Mouse (Mus musculus) embryonic fibroblast, embryonic 13.5 days (primary cell): Measurements from ENCODE around the gene Zc3h12c.

Source experiments
- CTCF ChIP-seq: IDR thresholded peaks from 2 replicates; pipeline ENCODE4 v1.5.1; 2011; ENCODE audit warnings: mild to moderate bottlenecking, control low read depth, low read length, moderate library complexity, borderline replicate concordance; ENCODE audit not compliant: insufficient read depth
- POLR2A ChIP-seq: IDR thresholded peaks from 2 replicates; pipeline ENCODE4 v1.6.1; 2011; ENCODE audit warnings: low read depth, mild to moderate bottlenecking, control low read depth, low read length, moderate library complexity

DNA sequence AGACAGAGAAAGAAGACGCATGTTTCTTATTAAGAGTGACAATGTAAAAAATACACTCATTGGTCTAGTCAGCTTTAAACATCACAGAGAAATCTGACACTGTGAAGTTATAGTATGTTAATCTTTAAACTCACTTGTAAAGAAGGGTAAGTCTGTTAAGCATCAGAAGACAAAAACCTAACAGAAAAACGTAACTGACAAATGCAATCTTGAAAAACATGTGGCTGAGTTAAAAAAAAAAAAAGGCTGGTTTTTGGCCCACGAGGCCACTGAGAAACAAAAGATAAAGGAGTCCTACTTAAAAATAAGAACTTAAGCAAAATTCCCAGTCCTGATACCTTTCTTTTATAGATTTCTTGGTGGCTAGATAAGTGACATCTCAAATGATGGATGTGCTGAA, 57.6 kb downstream of the Zc3h12c start:
- TF ChIP-seq CTCF, result no peak
- TF ChIP-seq POLR2A, result no peak
